Mouse (Mus musculus) intestine, embryonic 16.5 days (tissue): ENCODE measurements around the gene 3110040M04Rik. TPM values are rescaled to one million over a fixed set of nuclear protein-coding genes. Genes with fewer than 3 reads are reported as not detected.

Experiments used
- ATAC-seq: fragments of 200-750 bp; cut with Nextera tagmentation; 2 replicates; pipeline ENCODE4 v1.8.0; 2017; ENCODE audit warnings: moderate TSS enrichment, moderate library complexity
- H3K27ac ChIP-seq: fragments of 300-500 bp; sonication (generic); 2 replicates; pipeline ENCODE4 v1.5.1; 2014; ENCODE audit warnings: mild to moderate bottlenecking, low read length
- H3K27me3 ChIP-seq: fragments of 300-500 bp; sonication (generic); replicated peaks from 2 replicates; pipeline ENCODE4 v1.6.1; 2014; ENCODE audit warnings: low read length, control low read depth, mixed read lengths; ENCODE audit not compliant: control insufficient read depth, insufficient read depth
- H3K36me3 ChIP-seq: fragments of 300-500 bp; sonication (generic); 2 replicates; pipeline ENCODE4 v1.6.1; 2014; ENCODE audit warnings: low read length, control low read depth; ENCODE audit not compliant: control insufficient read depth, insufficient read depth
- H3K4me1 ChIP-seq: fragments of 300-500 bp; sonication (generic); 2 replicates; pipeline ENCODE4 v1.6.1; 2014; ENCODE audit warnings: low read length, control low read depth, mixed read lengths; ENCODE audit not compliant: control insufficient read depth, insufficient read depth
- H3K4me2 ChIP-seq: fragments of 300-500 bp; sonication (generic); 2 replicates; pipeline ENCODE4 v1.6.1; 2014; ENCODE audit warnings: low read depth, low read length, control low read depth
- H3K4me3 ChIP-seq: fragments of 300-500 bp; sonication (generic); 2 replicates; pipeline ENCODE4 v1.5.1; 2014; ENCODE audit warnings: mild to moderate bottlenecking, low read length
- H3K9ac ChIP-seq: fragments of 300-500 bp; sonication (generic); 2 replicates; pipeline ENCODE4 v1.6.1; 2014; ENCODE audit warnings: low read depth, low read length
- H3K9me3 ChIP-seq: fragments of 300-500 bp; sonication (generic); 2 replicates; pipeline ENCODE4 v1.6.1; 2016; ENCODE audit warnings: low read length, control low read depth; ENCODE audit not compliant: control insufficient read depth
- WGBS: fragments of 180-500 bp; shearing (Covaris S2); extraction: QIAGEN DNeasy Blood & Tissue Kit; methylation state at CpG from one replicate; pipeline ENCODE4 v1.1.7; 2014; 5-methylcytosine and 5-hydroxymethylcytosine counted together
- polyA plus RNA-seq: library from polyadenylated mRNA; unstranded; fragments of >200 nt; fragmentation: Nextera tagmentation; extraction: Ambion mirVana; gene quantifications from 2 replicates; pipeline ENCODE4 v1.2.1, GENCODE M21; 2015

3110040M04Rik gene
- polyA plus RNA-seq, 1 experiment from 2014 or later = not detected

GRCm38 (mm10) chr1:151243332-151243731, 39.4 kb downstream of the 3110040M04Rik start:
- no peaks in the 10 kb centered on the region for H3K36me3 ChIP-seq
- H3K9me3 ChIP-seq = no peaks in the 10 kb centered on the region
- no peak overlapping the region for H3K9ac ChIP-seq
- H3K4me2 ChIP-seq = no peak overlapping the region
- H3K4me3 ChIP-seq = no peak overlapping the region
- H3K27me3 ChIP-seq = no peaks in the 10 kb centered on the region
- ATAC-seq = no peak
- no peaks in the 10 kb centered on the region for H3K4me1 ChIP-seq
- H3K27ac ChIP-seq = no peak overlapping the region
- 82% methylated on average over 4 of the region's 4 CpGs for WGBS

GRCm38 (mm10) chr1:151244013-151244412, 40.1 kb downstream of the 3110040M04Rik start:
- Histone ChIP-seq H3K9me3 (no peaks in the 10 kb centered on the region), H3K4me2 (no peak overlapping the region), H3K27me3 (no peaks in the 10 kb centered on the region), H3K9ac (no peak overlapping the region), H3K4me1 (no peaks in the 10 kb centered on the region), H3K36me3 (no peaks in the 10 kb centered on the region), H3K4me3 (no peak overlapping the region), H3K27ac (no peak overlapping the region)
- WGBS = 91% methylated on average over 5 of the region's 5 CpGs
- ATAC-seq = no peak

GRCm38 (mm10) chr1:151244761-151245160, 40.8 kb downstream of the 3110040M04Rik start:
- Histone ChIP-seq H3K9ac (no peak overlapping the region), H3K27me3 (no peaks in the 10 kb centered on the region), H3K4me2 (no peak overlapping the region), H3K36me3 (no peaks in the 10 kb centered on the region), H3K4me3 (no peak overlapping the region), H3K27ac (no peak overlapping the region), H3K9me3 (no peaks in the 10 kb centered on the region), H3K4me1 (no peaks in the 10 kb centered on the region)
- WGBS = 87% methylated on average over 4 of the region's 4 CpGs
- ATAC-seq = no peak

- no peak overlapping the region for H3K4me3 ChIP-seq
- H3K36me3 ChIP-seq = no peaks in the 10 kb centered on the region
- no peak overlapping the region for H3K9ac ChIP-seq
- H3K27me3 ChIP-seq = no peaks in the 10 kb centered on the region
- WGBS = 85% methylated on average over 10 of the region's 10 CpGs
- H3K27ac ChIP-seq = no peak overlapping the region
- H3K9me3 ChIP-seq = no peaks in the 10 kb centered on the region
- no peak overlapping the region for H3K4me2 ChIP-seq
- no peaks in the 10 kb centered on the region for H3K4me1 ChIP-seq
- no peak for ATAC-seq
Observed at GRCm38 (mm10) chr1:151245165-151245564, 41.2 kb downstream of the 3110040M04Rik start.

GRCm38 (mm10) chr1:151245846-151246245, 41.9 kb downstream of the 3110040M04Rik start:
- Histone ChIP-seq H3K9me3 (no peaks in the 10 kb centered on the region), H3K4me3 (no peak overlapping the region), H3K9ac (no peak overlapping the region), H3K4me1 (peaks cover 3% of the 10 kb centered on the region; the same call in 1 of the 2 replicates), H3K4me2 (no peak overlapping the region), H3K27me3 (no peaks in the 10 kb centered on the region), H3K36me3 (no peaks in the 10 kb centered on the region), H3K27ac (no peak overlapping the region)
- WGBS = 73% methylated on average over 2 of the region's 2 CpGs
- 0 out of 2 replicates have a peak, but pooled peaks have one; percentile 11 for ATAC-seq

- Histone ChIP-seq H3K4me1 (peaks cover 3% of the 10 kb centered on the region; the same call in 1 of the 2 replicates), H3K4me2 (no peak overlapping the region), H3K9me3 (no peaks in the 10 kb centered on the region), H3K27me3 (no peaks in the 10 kb centered on the region), H3K9ac (no peak overlapping the region), H3K27ac (0 out of 2 replicates have a peak overlapping the region, but pooled peaks have one; percentile 18), H3K36me3 (no peaks in the 10 kb centered on the region), H3K4me3 (no peak overlapping the region)
- WGBS = 81% methylated on average over 3 of the region's 3 CpGs
- ATAC-seq = no peak
Observed at GRCm38 (mm10) chr1:151250109-151250508, 46.2 kb downstream of the 3110040M04Rik start.

GRCm38 (mm10) chr1:151250529-151251193, 46.7 kb downstream of the 3110040M04Rik start:
- Histone ChIP-seq H3K4me2 (peak overlapping the region; percentile 31), H3K4me3 (no peak overlapping the region), H3K36me3 (no peaks in the 10 kb centered on the region), H3K9ac (no peak overlapping the region), H3K27me3 (no peaks in the 10 kb centered on the region), H3K9me3 (no peaks in the 10 kb centered on the region), H3K27ac (0 out of 2 replicates have a peak overlapping the region, but pooled peaks have one; percentile 18), H3K4me1 (peaks cover 3% of the 10 kb centered on the region; the same call in 1 of the 2 replicates)
- WGBS = 52% methylated on average over 18 of the region's 18 CpGs
- peak; percentile 78 for ATAC-seq

- WGBS = 81% methylated on average over 14 of the region's 14 CpGs
- Histone ChIP-seq H3K4me3 (no peak overlapping the region), H3K36me3 (no peaks in the 10 kb centered on the region), H3K9me3 (no peaks in the 10 kb centered on the region), H3K27me3 (no peaks in the 10 kb centered on the region), H3K27ac (no peak overlapping the region), H3K9ac (no peak overlapping the region), H3K4me1 (peaks cover 3% of the 10 kb centered on the region; the same call in 1 of the 2 replicates), H3K4me2 (peak overlapping the region; percentile 31)
- ATAC-seq = peak; percentile 39
Observed at GRCm38 (mm10) chr1:151251194-151252010, 47.5 kb downstream of the 3110040M04Rik start.
